Mouse (Mus musculus): ENCODE measurements at regions not wholly inside any gene's neighbourhood (a gene's known extent, or its start where the extent isn't known, plus 50 kb on each side); places are given as distances from the start of the nearest gene placed in this dataset.
A peak's percentile ranks its signal among the peaks of the same experiment; 100 is the strongest.

DNA sequence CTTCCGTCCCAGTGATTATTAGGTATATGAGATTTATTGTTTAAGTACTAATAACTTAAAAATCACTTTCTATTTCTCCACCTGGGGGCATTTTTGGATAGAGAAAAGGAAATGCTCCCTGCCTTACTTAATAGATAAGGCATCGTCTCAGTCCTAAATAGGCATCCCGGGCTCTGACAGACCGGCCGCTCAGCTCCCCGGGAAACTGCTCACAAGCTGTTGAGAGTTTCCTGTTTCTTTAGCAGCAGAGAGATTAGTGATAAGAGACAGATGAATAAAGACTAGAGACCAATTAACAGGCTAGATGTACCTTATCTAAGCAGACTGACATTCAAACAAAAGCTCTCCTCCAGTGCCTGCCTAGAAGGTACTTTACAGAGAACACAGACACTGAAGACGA, 148.4 kb downstream of the Slc15a5 start:
- H3K9ac ChIP-seq: no peak overlapping the region
- H3K27me3 ChIP-seq (replicated peaks): no peaks in the 10 kb centered on the region
- H3K4me3 ChIP-seq (replicated peaks): no peak overlapping the region
- no peaks in the 10 kb centered on the region for H3K4me1 ChIP-seq (replicated peaks)
- H3K36me3 ChIP-seq: no peaks in the 10 kb centered on the region
- H3K4me2 ChIP-seq (replicated peaks): peak overlapping the region; percentile 17; the same call in 1 of the 2 replicates
- WGBS: 44% methylated on average over 7 of the region's 7 CpGs
- no peak for ATAC-seq
- no peak overlapping the region for H3K27ac ChIP-seq
- no peaks in the 10 kb centered on the region for H3K9me3 ChIP-seq

DNA sequence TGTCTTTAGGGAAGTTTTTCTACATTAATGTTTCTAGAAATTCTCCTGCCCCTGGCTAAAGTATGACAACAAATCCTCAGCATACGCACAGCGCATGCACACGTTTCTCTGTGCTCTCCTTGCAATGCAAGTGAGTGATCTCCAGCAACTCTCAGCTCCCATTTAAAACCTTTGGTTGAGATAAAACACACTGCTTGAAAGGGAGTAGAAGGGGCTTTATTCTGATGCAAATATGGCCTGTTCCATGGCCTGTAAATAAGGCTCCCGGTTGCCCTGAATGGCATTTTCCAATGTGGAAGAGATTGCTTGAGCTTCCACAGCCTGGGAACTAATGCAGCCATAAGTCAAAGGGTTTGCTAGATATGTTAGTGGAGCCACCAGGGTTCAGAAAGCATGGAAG, 156.4 kb downstream of the Slc15a5 start:
- Histone ChIP-seq H3K27me3 (replicated peaks) (no peaks in the 10 kb centered on the region), H3K4me2 (replicated peaks) (no peak overlapping the region), H3K4me3 (replicated peaks) (no peak overlapping the region), H3K9me3 (no peaks in the 10 kb centered on the region), H3K36me3 (no peaks in the 10 kb centered on the region), H3K4me1 (replicated peaks) (no peaks in the 10 kb centered on the region), H3K9ac (no peak overlapping the region), H3K27ac (no peak overlapping the region)
- 87% methylated on average over 4 of the region's 4 CpGs for WGBS
- no peak for ATAC-seq

DNA sequence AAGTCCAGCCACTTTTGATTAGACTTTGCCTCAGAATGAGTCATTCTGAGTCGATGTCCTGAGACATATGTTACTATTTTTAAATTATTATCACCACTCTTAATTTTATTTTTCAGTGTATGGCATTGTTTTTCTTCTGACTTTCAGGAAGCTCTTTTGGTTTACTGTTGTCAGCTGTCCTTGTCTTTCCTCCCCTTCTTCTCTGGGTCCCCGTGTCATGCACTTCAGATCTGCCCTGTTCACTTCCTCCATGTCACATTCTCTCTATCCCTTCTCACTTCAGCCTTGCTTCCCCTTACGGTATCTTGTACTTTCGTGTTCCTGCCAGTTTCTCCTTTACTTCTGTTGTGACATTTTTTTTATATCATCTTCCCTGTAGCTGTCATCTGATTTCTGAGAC, 161.6 kb downstream of the Slc15a5 start:
- 65% methylated on average over 4 of the region's 4 CpGs for WGBS
- H3K27me3 ChIP-seq (replicated peaks): no peaks in the 10 kb centered on the region
- H3K9me3 ChIP-seq: no peaks in the 10 kb centered on the region
- H3K27ac ChIP-seq: no peak overlapping the region
- no peaks in the 10 kb centered on the region for H3K36me3 ChIP-seq
- H3K4me2 ChIP-seq (replicated peaks): no peak overlapping the region
- H3K9ac ChIP-seq: no peak overlapping the region
- no peak for ATAC-seq
- H3K4me1 ChIP-seq (replicated peaks): no peaks in the 10 kb centered on the region
- no peak overlapping the region for H3K4me3 ChIP-seq (replicated peaks)

DNA sequence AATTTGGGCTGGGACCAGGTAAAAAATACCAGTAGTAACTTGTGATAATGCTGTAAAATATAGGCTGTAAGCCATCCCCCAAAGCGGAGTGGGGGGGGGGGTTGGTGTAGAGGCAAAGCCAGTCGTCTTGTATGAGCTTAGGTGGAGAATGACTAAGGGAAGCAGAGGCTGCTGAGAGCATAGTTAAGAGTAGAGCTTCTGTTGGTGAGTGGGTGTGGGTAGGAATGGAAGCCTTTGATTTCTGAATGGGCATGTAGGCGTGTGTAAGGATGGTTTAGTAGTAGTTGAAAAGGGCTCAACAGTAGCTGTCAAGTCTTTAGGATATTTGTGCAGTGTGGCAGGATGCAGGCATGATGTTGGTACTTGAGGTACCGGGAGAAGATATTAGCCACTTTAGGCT, 153.5 kb downstream of the Dera start:
- H3K4me1 ChIP-seq (replicated peaks): no peaks in the 10 kb centered on the region
- H3K9ac ChIP-seq: no peak overlapping the region
- no peak overlapping the region for H3K27ac ChIP-seq
- 85% methylated on average over 4 of the region's 4 CpGs for WGBS
- no peak for ATAC-seq
- no peak overlapping the region for H3K4me2 ChIP-seq (replicated peaks)
- no peaks in the 10 kb centered on the region for H3K36me3 ChIP-seq
- no peaks in the 10 kb centered on the region for H3K27me3 ChIP-seq (replicated peaks)
- H3K9me3 ChIP-seq: no peaks in the 10 kb centered on the region
- no peak overlapping the region for H3K4me3 ChIP-seq (replicated peaks)
